Mouse (Mus musculus) erythroblast, embryonic 14.5 days (primary cell): ENCODE measurements around the gene Hsdl1. TPM values are rescaled to one million over a fixed set of nuclear protein-coding genes. Genes with fewer than 3 reads are reported as not detected.

Experiments used
- H3K27me3 ChIP-seq: 2 replicates; pipeline ENCODE4 v1.6.1; 2012; ENCODE audit warnings: inconsistent platforms; ENCODE audit not compliant: control insufficient read depth
- H3K36me3 ChIP-seq: 2 replicates; pipeline ENCODE4 v1.6.1; 2012; ENCODE audit warnings: mild to moderate bottlenecking, inconsistent platforms; ENCODE audit not compliant: control insufficient read depth
- H3K4me1 ChIP-seq: 2 replicates; pipeline ENCODE4 v1.6.1; 2012; ENCODE audit warnings: inconsistent platforms; ENCODE audit not compliant: control insufficient read depth
- H3K4me3 ChIP-seq: replicated peaks from 2 replicates; pipeline ENCODE3; 2012; ENCODE audit warnings: moderate library complexity, mild to moderate bottlenecking, inconsistent platforms
- H3K9me3 ChIP-seq: 2 replicates; pipeline ENCODE4 v1.6.1; 2012; ENCODE audit warnings: low read length, inconsistent platforms, mixed read lengths; ENCODE audit not compliant: control insufficient read depth
- GATA1 ChIP-seq: IDR thresholded peaks from 2 replicates; pipeline ENCODE4 v1.6.1; 2012; ENCODE audit warnings: low read length, inconsistent platforms, mixed read lengths
- TAL1 ChIP-seq: IDR thresholded peaks from 3 replicates; pipeline ENCODE4 v1.6.1; 2012; ENCODE audit warnings: low read length, inconsistent platforms, mixed read lengths
- polyA plus RNA-seq: library from polyadenylated mRNA; stranded (reverse); fragments of >175 nt; gene quantifications from 2 replicates; pipeline ENCODE4 v1.2.3, GENCODE M21; 2012

Gene Hsdl1
- 0.80 and 1.4 TPM in 2 replicates for polyA plus RNA-seq

GRCm38 (mm10) chr8:119574437-119575365 lies at the start of gene Hsdl1, which contains the start of gene Dnaaf1:
Gene Hsdl1 (minus strand): TSS chr8:119575183.
Gene Dnaaf1 (plus strand): TSS chr8:119575235.
- Histone ChIP-seq H3K27me3 (no peaks in the 10 kb centered on the region; the same call in 1 of the 2 replicates), H3K4me3 (peak within 1 kb of the TSS; percentile 85), H3K36me3 (peaks cover 12% of the 10 kb centered on the region), H3K9me3 (no peaks in the 10 kb centered on the region), H3K4me1 (peaks cover 65% of the 10 kb centered on the region)
- TF ChIP-seq GATA1 (no peak), TAL1 (no peak)

DNA sequence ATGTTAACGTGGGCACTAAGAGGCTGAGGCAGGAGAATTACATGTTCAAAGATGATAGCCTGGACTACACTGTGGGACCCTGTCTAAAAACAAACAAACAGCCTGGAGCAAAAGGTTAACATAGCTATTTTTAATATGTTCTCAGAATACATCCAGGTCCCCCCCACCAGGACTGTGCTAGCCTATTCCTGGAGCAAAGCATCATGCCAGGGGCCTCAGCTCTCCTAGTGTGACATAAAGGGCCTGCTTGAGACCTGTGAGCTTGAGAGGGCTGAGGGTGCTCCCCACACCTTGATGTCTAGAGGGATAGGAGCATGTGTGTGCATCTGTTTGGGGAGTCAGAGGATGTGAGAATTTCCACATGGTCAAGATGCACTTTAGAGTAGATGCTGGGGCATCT lies 48.8 kb upstream of the Hsdl1 start:
- Histone ChIP-seq H3K4me3 (no peak overlapping the region), H3K27me3 (no peaks in the 10 kb centered on the region), H3K36me3 (no peaks in the 10 kb centered on the region), H3K4me1 (peaks cover 9% of the 10 kb centered on the region), H3K9me3 (no peaks in the 10 kb centered on the region)
- TF ChIP-seq GATA1, result no peak
- TF ChIP-seq TAL1, result no peak

DNA sequence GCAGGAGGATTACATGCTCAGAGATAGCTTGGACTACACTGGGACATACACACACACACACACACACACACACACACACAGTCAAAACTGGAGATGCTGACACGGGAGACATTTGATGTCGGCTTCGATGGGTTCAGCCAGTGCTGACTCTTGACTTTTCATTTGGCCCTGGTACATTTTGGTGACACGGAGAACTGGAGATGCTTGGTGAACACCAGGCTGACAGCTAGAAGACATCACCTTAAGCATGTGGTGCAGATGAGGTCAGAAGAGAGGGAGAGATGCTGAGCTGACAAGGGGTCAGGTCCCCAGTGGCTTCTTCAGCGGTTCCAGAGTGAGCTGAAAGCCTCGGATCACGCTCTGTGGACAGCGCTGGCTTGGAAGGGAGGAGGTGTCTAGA lies 48.1 kb upstream of the Hsdl1 start:
- Histone ChIP-seq H3K4me3 (no peak overlapping the region), H3K27me3 (no peaks in the 10 kb centered on the region), H3K9me3 (no peaks in the 10 kb centered on the region), H3K36me3 (no peaks in the 10 kb centered on the region), H3K4me1 (peaks cover 9% of the 10 kb centered on the region)
- TF ChIP-seq GATA1 (no peak), TAL1 (no peak)

DNA sequence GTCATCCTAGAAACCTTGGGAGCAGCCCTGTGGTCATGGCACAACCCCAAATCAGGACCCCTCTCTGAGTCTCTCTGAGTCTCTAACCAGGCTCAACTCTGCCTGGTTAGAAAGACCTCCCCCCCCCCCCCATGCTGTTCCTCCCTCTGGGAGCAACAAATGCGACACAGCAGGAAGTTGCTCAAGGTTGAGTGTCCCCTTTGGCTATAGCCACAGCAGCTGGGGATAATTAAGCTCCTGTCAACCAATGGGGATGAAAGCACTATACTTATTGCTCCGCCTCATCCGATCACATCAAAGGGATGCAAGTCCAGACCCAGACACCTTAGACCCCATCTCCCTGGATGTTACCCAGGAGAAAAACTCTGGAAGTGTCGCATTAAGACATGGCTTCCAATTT lies 47.6 kb upstream of the Hsdl1 start:
- TF ChIP-seq GATA1 (no peak), TAL1 (no peak)

GRCm38 (mm10) chr8:119620848-119621465 lies 46.0 kb upstream of the Hsdl1 start:
- Histone ChIP-seq H3K4me1 (no peaks in the 10 kb centered on the region), H3K36me3 (no peaks in the 10 kb centered on the region), H3K4me3 (no peak overlapping the region), H3K9me3 (no peaks in the 10 kb centered on the region), H3K27me3 (no peaks in the 10 kb centered on the region)
- no peak for TF ChIP-seq TAL1
- TF ChIP-seq GATA1, result no peak

More for the DNA sequence above, 47.6 kb upstream of the Hsdl1 start:
- no peaks in the 10 kb centered on the region for H3K27me3 ChIP-seq
- no peak overlapping the region for H3K4me3 ChIP-seq
- peaks cover 5% of the 10 kb centered on the region for H3K4me1 ChIP-seq
- H3K36me3 ChIP-seq, result no peaks in the 10 kb centered on the region
- no peaks in the 10 kb centered on the region for H3K9me3 ChIP-seq

DNA sequence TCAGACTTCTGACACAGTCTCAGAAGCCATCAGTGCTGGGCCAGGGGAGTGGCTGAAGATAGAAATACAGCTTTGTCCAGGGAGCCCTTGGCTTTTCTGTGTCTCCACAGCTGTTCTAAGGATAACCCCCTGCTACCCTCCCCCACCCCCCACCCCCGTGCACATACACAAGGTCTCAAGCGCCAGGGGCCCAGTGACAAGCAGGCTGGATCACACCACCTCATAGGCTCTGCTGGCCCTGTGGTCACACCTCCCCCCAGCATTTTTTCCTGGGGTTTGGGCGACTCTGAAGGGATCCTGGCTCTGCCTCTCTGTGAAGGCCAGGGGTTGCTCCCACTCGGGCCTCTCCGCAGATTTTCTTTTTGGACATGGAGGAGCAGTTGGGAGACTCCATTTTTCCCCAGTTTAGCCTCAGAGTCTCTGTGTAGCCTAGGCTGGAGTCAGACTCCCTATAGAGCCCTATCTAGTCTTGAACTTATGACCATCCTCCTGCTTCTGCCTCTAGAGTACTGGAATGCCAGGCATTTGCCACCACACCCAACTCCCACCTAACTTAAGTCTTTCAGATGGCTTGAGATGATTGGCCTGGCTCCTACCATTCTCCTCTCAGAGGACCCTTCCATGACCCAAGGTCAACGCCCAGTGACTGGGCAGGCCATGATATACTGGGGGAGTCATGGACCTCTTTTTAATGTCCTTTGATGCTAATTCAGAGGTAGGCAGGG lies 45.3 kb upstream of the Hsdl1 start:
- H3K9me3 ChIP-seq, result no peaks in the 10 kb centered on the region
- H3K36me3 ChIP-seq, result no peaks in the 10 kb centered on the region
- H3K27me3 ChIP-seq, result no peaks in the 10 kb centered on the region
- TF ChIP-seq TAL1 (no peak), GATA1 (no peak)
- H3K4me3 ChIP-seq, result no peak overlapping the region
- H3K4me1 ChIP-seq, result no peaks in the 10 kb centered on the region

DNA sequence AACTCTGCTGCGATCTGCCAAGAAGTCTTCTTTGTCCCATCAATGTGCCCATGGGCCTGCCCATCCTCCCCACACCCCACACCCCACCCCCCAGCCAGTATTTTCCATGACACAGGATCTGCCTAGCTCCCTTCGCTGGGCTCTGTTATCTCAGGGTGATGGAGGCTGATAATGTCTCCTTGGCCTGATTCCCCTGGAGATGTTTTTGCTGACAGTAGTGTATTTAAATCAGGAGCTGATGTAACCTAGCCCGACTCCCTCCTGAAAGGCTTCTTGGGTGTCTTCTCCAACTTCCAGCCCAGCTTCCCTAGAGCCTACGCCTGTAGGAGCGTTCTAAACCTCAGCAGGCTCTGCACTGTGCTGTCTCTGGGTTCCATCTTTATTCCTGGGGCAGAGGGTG lies 43.9 kb upstream of the Hsdl1 start:
- TF ChIP-seq GATA1 (no peak), TAL1 (no peak)
- Histone ChIP-seq H3K4me1 (no peaks in the 10 kb centered on the region), H3K27me3 (no peaks in the 10 kb centered on the region), H3K4me3 (no peak overlapping the region), H3K9me3 (no peaks in the 10 kb centered on the region), H3K36me3 (no peaks in the 10 kb centered on the region)

DNA sequence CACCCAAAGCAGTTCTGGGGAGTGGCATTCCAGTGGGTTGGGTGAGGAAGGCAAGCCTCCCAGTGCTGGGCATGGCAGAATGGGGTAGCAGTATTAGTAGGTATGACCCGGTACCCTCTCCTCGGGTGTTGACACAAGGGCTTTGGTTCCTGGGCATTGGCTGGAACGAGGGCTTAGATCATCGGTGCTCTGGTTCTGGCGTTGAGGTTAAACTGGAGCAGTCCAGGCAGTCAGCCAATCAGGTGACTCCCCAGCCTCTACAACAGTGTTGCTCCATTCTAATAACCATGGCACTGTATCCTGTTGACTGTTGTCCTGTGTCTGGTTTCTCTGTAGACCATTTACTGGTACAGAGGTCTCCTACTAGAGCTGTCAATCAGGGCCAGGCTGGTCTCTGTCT lies 42.6 kb upstream of the Hsdl1 start:
- TF ChIP-seq GATA1 (no peak), TAL1 (no peak)
- Histone ChIP-seq H3K9me3 (no peaks in the 10 kb centered on the region), H3K4me1 (no peaks in the 10 kb centered on the region), H3K36me3 (no peaks in the 10 kb centered on the region), H3K4me3 (no peak overlapping the region), H3K27me3 (no peaks in the 10 kb centered on the region; the same call in 1 of the 2 replicates)

GRCm38 (mm10) chr8:119616811-119617210 lies 41.8 kb upstream of the Hsdl1 start:
- Histone ChIP-seq H3K4me1 (no peaks in the 10 kb centered on the region), H3K9me3 (no peaks in the 10 kb centered on the region), H3K27me3 (no peaks in the 10 kb centered on the region; the same call in 1 of the 2 replicates), H3K4me3 (no peak overlapping the region), H3K36me3 (no peaks in the 10 kb centered on the region)
- TF ChIP-seq TAL1, result no peak
- TF ChIP-seq GATA1, result no peak
